Mouse (Mus musculus): ENCODE results near the gene Kbtbd2.
A peak's percentile ranks its signal among the peaks of the same experiment; 100 is the strongest.

Gene Kbtbd2

GRCm38 (mm10) chr6:56797311-56798151 lies at the start of gene Kbtbd2:
Kbtbd2 (minus strand) TSS chr6:56797813.
- DNase-seq (ENCODE audit: extremely low spot score): peak; percentile 93

GRCm38 (mm10) chr6:56844365-56844764 lies 46.8 kb upstream of the Kbtbd2 start:
- DNase-seq (ENCODE audit: extremely low spot score): no peak

GRCm38 (mm10) chr6:56843229-56843628 lies 45.6 kb upstream of the Kbtbd2 start:
- no peak for DNase-seq (ENCODE audit: extremely low spot score)

- no peak for DNase-seq (ENCODE audit: extremely low spot score)
Observed at GRCm38 (mm10) chr6:56837621-56838020, 40.0 kb upstream of the Kbtbd2 start.

GRCm38 (mm10) chr6:56837166-56837565 lies 39.6 kb upstream of the Kbtbd2 start:
- no peak for DNase-seq (ENCODE audit: extremely low spot score)

- DNase-seq (ENCODE audit: extremely low spot score): no peak
Observed at GRCm38 (mm10) chr6:56835532-56835931, 37.9 kb upstream of the Kbtbd2 start.

- no peak for DNase-seq (ENCODE audit: extremely low spot score)
Observed at GRCm38 (mm10) chr6:56834769-56835168, 37.2 kb upstream of the Kbtbd2 start.

GRCm38 (mm10) chr6:56832830-56833229 lies 35.2 kb upstream of the Kbtbd2 start:
- DNase-seq (ENCODE audit: extremely low spot score): no peak

- no peak for DNase-seq (ENCODE audit: extremely low spot score)
Observed at GRCm38 (mm10) chr6:56832407-56832796, 34.8 kb upstream of the Kbtbd2 start.

- peak; percentile 90 for DNase-seq (ENCODE audit: extremely low spot score)
Observed at GRCm38 (mm10) chr6:56831697-56832406, 34.2 kb upstream of the Kbtbd2 start, which contains the start of gene Fkbp9. Fkbp9 (plus strand) TSS chr6:56832059.

- no peak for DNase-seq (ENCODE audit: extremely low spot score)
Observed at GRCm38 (mm10) chr6:56825657-56826056, 28.0 kb upstream of the Kbtbd2 start.

GRCm38 (mm10) chr6:56819124-56819487 lies 21.5 kb upstream of the Kbtbd2 start:
- no peak for DNase-seq (ENCODE audit: extremely low spot score)

GRCm38 (mm10) chr6:56818436-56819123 lies 21.0 kb upstream of the Kbtbd2 start:
- DNase-seq (ENCODE audit: extremely low spot score): no peak

- no peak for DNase-seq (ENCODE audit: extremely low spot score)
Observed at GRCm38 (mm10) chr6:56813332-56813731, 15.7 kb upstream of the Kbtbd2 start.

- DNase-seq (ENCODE audit: extremely low spot score): peak; percentile 57
Observed at GRCm38 (mm10) chr6:56808656-56809055, 11.0 kb upstream of the Kbtbd2 start.

- no peak for DNase-seq (ENCODE audit: extremely low spot score)
Observed at GRCm38 (mm10) chr6:56806195-56806594, 8.6 kb upstream of the Kbtbd2 start.

- DNase-seq (ENCODE audit: extremely low spot score): no peak
Observed at GRCm38 (mm10) chr6:56805026-56805425, 7.4 kb upstream of the Kbtbd2 start.

- no peak for DNase-seq (ENCODE audit: extremely low spot score)
Observed at GRCm38 (mm10) chr6:56798152-56798465, 496 bp upstream of the Kbtbd2 start.

- peak; percentile 53 for DNase-seq (ENCODE audit: extremely low spot score)
Observed at GRCm38 (mm10) chr6:56796668-56797141, 908 bp downstream of the Kbtbd2 start.

GRCm38 (mm10) chr6:56796232-56796631 lies 1.4 kb downstream of the Kbtbd2 start:
- no peak for DNase-seq (ENCODE audit: extremely low spot score)

GRCm38 (mm10) chr6:56794834-56795233 lies 2.8 kb downstream of the Kbtbd2 start:
- DNase-seq (ENCODE audit: extremely low spot score): no peak

- no peak for DNase-seq (ENCODE audit: extremely low spot score)
Observed at GRCm38 (mm10) chr6:56789336-56789735, 8.3 kb downstream of the Kbtbd2 start.

Data from embryo, embryonic 9.5 days (tissue).